Mouse (Mus musculus): ENCODE data around the gene Lct. TPM values are rescaled to one million over a fixed set of nuclear protein-coding genes. Genes with fewer than 3 reads are reported as not detected.

The Lct gene
- polyA plus RNA-seq, 1 experiment, result not detected

- 78% methylated on average over 4 of the region's 4 CpGs for WGBS
- H3K4me1 ChIP-seq (ENCODE audit: control insufficient read depth, insufficient read depth, low read length), result no peaks in the 10 kb centered on the region
- no peak overlapping the region for H3K4me3 ChIP-seq (ENCODE audit: insufficient read depth, low read depth, low read length)
- H3K27ac ChIP-seq (ENCODE audit: insufficient read depth, low read depth, low read length), result no peak overlapping the region
- TF ChIP-seq CTCF (IDR thresholded peaks at IDR 0.05; ENCODE audit: insufficient read depth, low read depth, low read length), result no peak
- no peak for TF ChIP-seq POLR2A (IDR thresholded peaks at IDR 0.05; ENCODE audit: insufficient read depth, low read depth, low read length)
Observed at GRCm38 (mm10) chr1:128314665-128315064, 13.5 kb downstream of the Lct start.

GRCm38 (mm10) chr1:128309043-128309442, 19.1 kb downstream of the Lct start:
- TF ChIP-seq POLR2A (IDR thresholded peaks at IDR 0.05; ENCODE audit: insufficient read depth, low read depth, low read length), result no peak
- TF ChIP-seq CTCF (IDR thresholded peaks at IDR 0.05; ENCODE audit: insufficient read depth, low read depth, low read length), result no peak
- WGBS, result 74% methylated on average over 3 of the region's 3 CpGs
- Histone ChIP-seq H3K27ac (ENCODE audit: insufficient read depth, low read depth, low read length) (no peak overlapping the region), H3K4me3 (ENCODE audit: insufficient read depth, low read depth, low read length) (no peak overlapping the region), H3K4me1 (ENCODE audit: control insufficient read depth, insufficient read depth, low read length) (peaks cover 2% of the 10 kb centered on the region)

- WGBS, result 48% methylated on average over 16 of the region's 16 CpGs
- H3K4me3 ChIP-seq (ENCODE audit: insufficient read depth, low read depth, low read length), result no peak overlapping the region
Observed at GRCm38 (mm10) chr1:128303900-128304299, 24.2 kb downstream of the Lct start.

DNA sequence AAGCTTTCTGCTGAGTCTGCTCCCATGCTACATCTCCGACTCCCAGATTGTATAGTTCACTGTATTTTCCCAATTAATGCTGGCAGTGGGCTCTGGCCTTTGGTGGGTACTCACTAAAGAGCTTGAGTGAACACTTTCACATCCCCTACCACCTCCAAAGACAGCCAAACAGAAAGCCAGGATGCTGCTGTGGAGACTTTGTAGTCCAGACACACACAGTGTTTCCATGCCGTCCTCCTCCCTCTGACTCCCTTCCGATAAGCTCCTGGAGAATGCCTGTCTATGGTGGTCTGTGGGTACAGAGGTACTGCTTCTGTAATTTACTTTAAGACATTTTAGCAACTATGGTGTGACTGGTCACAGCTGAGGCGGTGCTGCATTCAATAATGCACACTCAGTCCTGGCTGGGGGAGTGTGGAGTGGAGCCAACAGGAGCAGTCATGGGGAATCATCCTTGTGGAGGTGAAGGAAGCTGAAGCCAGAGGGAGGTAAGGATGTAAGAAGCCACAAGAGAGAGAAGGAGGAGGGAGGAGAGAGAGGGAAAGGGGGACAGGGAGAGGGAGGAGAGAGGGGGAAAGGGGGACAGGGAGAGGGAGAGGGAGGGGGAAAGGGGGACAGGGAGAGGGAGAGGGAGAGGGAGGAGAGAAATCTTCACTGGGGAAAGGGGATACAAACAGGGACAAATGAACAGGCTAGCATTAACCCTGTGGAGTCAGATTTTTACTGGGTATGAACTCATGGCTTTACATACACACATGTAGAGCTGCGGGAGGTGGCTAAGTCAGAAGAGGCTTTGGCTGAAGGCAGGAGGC, 32.2 kb downstream of the Lct start:
- TF ChIP-seq POLR2A (IDR thresholded peaks at IDR 0.05; ENCODE audit: insufficient read depth, low read depth, low read length) (no peak), CTCF (IDR thresholded peaks at IDR 0.05; ENCODE audit: insufficient read depth, low read depth, low read length) (no peak)
- WGBS, result 54% methylated on average over 5 of the region's 5 CpGs
- H3K27ac ChIP-seq (ENCODE audit: insufficient read depth, low read depth, low read length), result no peak overlapping the region
- no peak overlapping the region for H3K4me3 ChIP-seq (ENCODE audit: insufficient read depth, low read depth, low read length)
- no peaks in the 10 kb centered on the region for H3K4me1 ChIP-seq (ENCODE audit: control insufficient read depth, insufficient read depth, low read length)

More at GRCm38 (mm10) chr1:128303900-128304299, 24.2 kb downstream of the Lct start:
- TF ChIP-seq POLR2A (IDR thresholded peaks at IDR 0.05; ENCODE audit: insufficient read depth, low read depth, low read length) (no peak), CTCF (IDR thresholded peaks at IDR 0.05; ENCODE audit: insufficient read depth, low read depth, low read length) (no peak)
- H3K27ac ChIP-seq (ENCODE audit: insufficient read depth, low read depth, low read length), result no peak overlapping the region
- peaks cover 6% of the 10 kb centered on the region for H3K4me1 ChIP-seq (ENCODE audit: control insufficient read depth, insufficient read depth, low read length)

DNA sequence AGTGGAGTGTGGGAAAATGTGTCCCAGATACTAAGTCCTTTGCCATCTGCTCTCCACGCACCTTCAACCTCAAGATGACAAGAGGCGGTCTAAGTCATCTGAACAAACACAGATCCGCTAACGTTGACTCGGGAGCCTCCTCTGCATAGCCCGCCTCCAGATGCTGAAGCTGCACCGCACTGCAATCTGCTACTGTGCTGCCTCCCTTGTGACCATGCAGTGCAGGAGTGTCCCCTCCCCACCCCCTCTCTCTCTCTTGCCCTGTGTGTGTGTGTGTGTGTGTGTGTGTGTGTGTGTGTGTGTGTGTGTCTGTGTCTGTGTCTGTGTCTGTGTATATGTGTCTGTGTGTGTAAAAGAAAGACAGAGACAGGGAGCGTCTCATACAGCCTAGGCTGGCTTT, 32.8 kb downstream of the Lct start:
- WGBS, result 65% methylated on average over 8 of the region's 8 CpGs
- H3K4me1 ChIP-seq (ENCODE audit: control insufficient read depth, insufficient read depth, low read length), result no peaks in the 10 kb centered on the region
- no peak overlapping the region for H3K27ac ChIP-seq (ENCODE audit: insufficient read depth, low read depth, low read length)
- TF ChIP-seq POLR2A (IDR thresholded peaks at IDR 0.05; ENCODE audit: insufficient read depth, low read depth, low read length) (no peak), CTCF (IDR thresholded peaks at IDR 0.05; ENCODE audit: insufficient read depth, low read depth, low read length) (no peak)
- no peak overlapping the region for H3K4me3 ChIP-seq (ENCODE audit: insufficient read depth, low read depth, low read length)

DNA sequence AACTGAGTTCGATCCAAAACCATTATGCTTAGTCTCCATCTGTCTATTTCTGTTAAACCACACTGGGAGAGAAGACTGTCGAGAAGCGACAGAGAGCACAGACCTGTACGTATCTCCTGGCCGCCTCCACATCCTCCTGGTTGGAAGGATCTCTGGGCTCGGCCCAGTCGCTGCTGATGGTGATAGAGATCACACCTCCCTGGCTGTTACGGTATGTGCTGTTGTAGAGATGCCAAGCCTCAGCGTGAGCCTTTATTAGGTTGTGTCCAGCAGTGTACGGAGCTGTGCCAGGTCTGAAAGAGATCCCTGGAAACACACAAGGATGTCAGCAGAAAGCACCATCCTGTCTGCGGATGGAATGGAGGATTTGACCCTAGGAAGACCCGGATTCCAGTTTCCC, 34.6 kb downstream of the Lct start:
- Histone ChIP-seq H3K4me1 (ENCODE audit: control insufficient read depth, insufficient read depth, low read length) (no peaks in the 10 kb centered on the region), H3K4me3 (ENCODE audit: insufficient read depth, low read depth, low read length) (no peak overlapping the region), H3K27ac (ENCODE audit: insufficient read depth, low read depth, low read length) (no peak overlapping the region)
- no peak for TF ChIP-seq POLR2A (IDR thresholded peaks at IDR 0.05; ENCODE audit: insufficient read depth, low read depth, low read length)
- WGBS, result 84% methylated on average over 12 of the region's 12 CpGs

GRCm38 (mm10) chr1:128290295-128290694, 37.8 kb downstream of the Lct start:
- 94% methylated on average over 5 of the region's 5 CpGs for WGBS
- H3K4me3 ChIP-seq (ENCODE audit: insufficient read depth, low read depth, low read length), result no peak overlapping the region
- no peaks in the 10 kb centered on the region for H3K4me1 ChIP-seq (ENCODE audit: control insufficient read depth, insufficient read depth, low read length)
- H3K27ac ChIP-seq (ENCODE audit: insufficient read depth, low read depth, low read length), result no peak overlapping the region
- TF ChIP-seq CTCF (IDR thresholded peaks at IDR 0.05; ENCODE audit: insufficient read depth, low read depth, low read length), result no peak
- TF ChIP-seq POLR2A (IDR thresholded peaks at IDR 0.05; ENCODE audit: insufficient read depth, low read depth, low read length), result no peak

DNA sequence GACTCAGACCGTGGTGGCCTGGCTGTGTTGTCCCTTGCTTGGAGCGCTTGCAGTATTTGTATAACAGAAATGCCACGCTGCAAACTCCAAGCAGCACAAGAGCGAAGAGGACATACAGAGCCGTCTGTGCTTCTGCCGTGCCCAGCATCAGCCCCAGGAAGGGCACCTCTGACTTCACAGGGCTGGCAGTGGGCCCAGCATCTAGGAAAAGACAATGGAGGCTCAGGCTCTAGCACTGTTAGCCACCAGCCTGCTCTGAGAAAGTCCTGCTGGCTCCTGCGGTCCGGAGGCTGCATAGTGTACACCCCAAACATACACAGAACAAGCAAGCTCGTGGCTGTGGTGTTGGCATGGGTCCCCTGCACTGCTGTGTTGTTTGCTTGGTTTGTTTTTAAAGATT, 43.0 kb downstream of the Lct start:
- Histone ChIP-seq H3K4me1 (ENCODE audit: control insufficient read depth, insufficient read depth, low read length) (no peaks in the 10 kb centered on the region), H3K4me3 (ENCODE audit: insufficient read depth, low read depth, low read length) (no peak overlapping the region), H3K27ac (ENCODE audit: insufficient read depth, low read depth, low read length) (no peak overlapping the region)
- 50% methylated on average over 9 of the region's 9 CpGs for WGBS
- TF ChIP-seq CTCF (IDR thresholded peaks at IDR 0.05; ENCODE audit: insufficient read depth, low read depth, low read length) (no peak), POLR2A (IDR thresholded peaks at IDR 0.05; ENCODE audit: insufficient read depth, low read depth, low read length) (no peak)

DNA sequence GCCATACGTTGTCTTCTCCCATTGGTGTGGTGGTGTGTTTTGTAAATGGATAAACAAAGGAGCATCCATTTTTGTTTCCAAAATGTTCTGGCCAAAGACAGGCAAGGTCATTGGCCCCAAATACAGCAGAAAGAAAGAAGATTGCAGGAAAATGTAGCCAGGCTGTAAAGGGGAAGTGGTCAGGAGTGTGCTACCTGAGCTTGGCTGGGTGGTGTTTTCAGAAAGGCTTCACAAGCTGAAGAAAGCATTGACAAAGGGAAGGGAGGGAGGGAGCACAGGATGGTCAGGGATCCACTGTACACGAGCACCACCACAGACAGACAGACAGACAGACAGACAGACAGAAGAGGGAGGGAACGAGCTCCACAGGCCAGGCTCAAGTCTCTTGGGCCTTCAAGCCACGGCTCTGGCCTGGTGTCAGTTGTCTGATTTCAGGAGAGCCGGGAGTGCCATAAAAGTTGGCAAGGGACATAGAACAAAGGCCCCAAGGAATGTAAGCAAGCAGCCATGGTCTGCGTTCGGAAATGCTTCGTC, 43.9 kb downstream of the Lct start:
- TF ChIP-seq CTCF (IDR thresholded peaks at IDR 0.05; ENCODE audit: insufficient read depth, low read depth, low read length) (no peak), POLR2A (IDR thresholded peaks at IDR 0.05; ENCODE audit: insufficient read depth, low read depth, low read length) (no peak)
- Histone ChIP-seq H3K4me1 (ENCODE audit: control insufficient read depth, insufficient read depth, low read length) (no peaks in the 10 kb centered on the region), H3K4me3 (ENCODE audit: insufficient read depth, low read depth, low read length) (no peak overlapping the region), H3K27ac (ENCODE audit: insufficient read depth, low read depth, low read length) (no peak overlapping the region)
- WGBS, result 90% methylated on average over 8 of the region's 8 CpGs

Data from olfactory bulb, adult 2 months (tissue).